Mouse (Mus musculus) forebrain, embryonic 14.5 days (tissue): Measurements from ENCODE around the gene Lrig3. TPM values are rescaled to one million over a fixed set of nuclear protein-coding genes. Genes with fewer than 3 reads are reported as not detected.

ENCODE experiments used
- ATAC-seq: fragments of 200-750 bp; cut with Nextera tagmentation; 2 replicates; pipeline ENCODE4 v1.8.0; 2017; ENCODE audit warnings: mild to moderate bottlenecking, moderate library complexity
- DNase-seq: peaks from one replicate; pipeline ENCODE4 v3.0.0-alpha.2; 2015; ENCODE audit warnings: low spot score
- H3K27ac ChIP-seq: fragments of 300-500 bp; sonication (generic); 2 replicates; pipeline ENCODE4 v1.5.1; 2014; ENCODE audit warnings: low read depth, mild to moderate bottlenecking, control low read depth, low read length, moderate library complexity
- H3K27me3 ChIP-seq: fragments of 300-500 bp; sonication (generic); replicated peaks from 2 replicates; pipeline ENCODE4 v1.6.1; 2014; ENCODE audit warnings: low read length, control low read depth, mixed read lengths; ENCODE audit not compliant: control insufficient read depth, insufficient read depth
- H3K36me3 ChIP-seq: fragments of 300-500 bp; sonication (generic); 2 replicates; pipeline ENCODE4 v1.6.1; 2014; ENCODE audit warnings: low read length, control low read depth; ENCODE audit not compliant: control insufficient read depth, insufficient read depth
- H3K4me1 ChIP-seq: fragments of 300-500 bp; sonication (generic); 2 replicates; pipeline ENCODE4 v1.6.1; 2014; ENCODE audit warnings: antibody characterized with exemption, low read length, control low read depth; ENCODE audit not compliant: control insufficient read depth, insufficient read depth
- H3K4me2 ChIP-seq: fragments of 300-500 bp; sonication (generic); 2 replicates; pipeline ENCODE4 v1.6.1; 2014; ENCODE audit warnings: mild to moderate bottlenecking, control low read depth, low read length
- H3K4me3 ChIP-seq: fragments of 300-500 bp; sonication (generic); 2 replicates; pipeline ENCODE4 v1.5.1; 2014; ENCODE audit warnings: low read depth, low read length, control low read depth
- H3K9ac ChIP-seq: fragments of 300-500 bp; sonication (generic); 2 replicates; pipeline ENCODE4 v1.6.1; 2014; ENCODE audit warnings: mild to moderate bottlenecking, low read length, control low read depth, moderate library complexity
- H3K9me3 ChIP-seq: fragments of 300-500 bp; sonication (generic); replicated peaks from 2 replicates; pipeline ENCODE4 v1.6.1; 2016; ENCODE audit warnings: low read length, control low read depth, mixed read lengths; ENCODE audit not compliant: control insufficient read depth
- WGBS: fragments of 180-500 bp; shearing (Covaris S2); extraction: QIAGEN DNeasy Blood & Tissue Kit; methylation state at CpG from one replicate; pipeline ENCODE4 v1.1.7; 2014; 5-methylcytosine and 5-hydroxymethylcytosine counted together
- polyA plus RNA-seq: library from polyadenylated mRNA; unstranded; fragments of >200 nt; fragmentation: Nextera tagmentation; extraction: Ambion mirVana; gene quantifications from 2 replicates; pipeline ENCODE4 v1.2.1, GENCODE M21; 2014

Lrig3 gene
- polyA plus RNA-seq, 1 experiment from 2014 or later: 2.5 TPM

DNA sequence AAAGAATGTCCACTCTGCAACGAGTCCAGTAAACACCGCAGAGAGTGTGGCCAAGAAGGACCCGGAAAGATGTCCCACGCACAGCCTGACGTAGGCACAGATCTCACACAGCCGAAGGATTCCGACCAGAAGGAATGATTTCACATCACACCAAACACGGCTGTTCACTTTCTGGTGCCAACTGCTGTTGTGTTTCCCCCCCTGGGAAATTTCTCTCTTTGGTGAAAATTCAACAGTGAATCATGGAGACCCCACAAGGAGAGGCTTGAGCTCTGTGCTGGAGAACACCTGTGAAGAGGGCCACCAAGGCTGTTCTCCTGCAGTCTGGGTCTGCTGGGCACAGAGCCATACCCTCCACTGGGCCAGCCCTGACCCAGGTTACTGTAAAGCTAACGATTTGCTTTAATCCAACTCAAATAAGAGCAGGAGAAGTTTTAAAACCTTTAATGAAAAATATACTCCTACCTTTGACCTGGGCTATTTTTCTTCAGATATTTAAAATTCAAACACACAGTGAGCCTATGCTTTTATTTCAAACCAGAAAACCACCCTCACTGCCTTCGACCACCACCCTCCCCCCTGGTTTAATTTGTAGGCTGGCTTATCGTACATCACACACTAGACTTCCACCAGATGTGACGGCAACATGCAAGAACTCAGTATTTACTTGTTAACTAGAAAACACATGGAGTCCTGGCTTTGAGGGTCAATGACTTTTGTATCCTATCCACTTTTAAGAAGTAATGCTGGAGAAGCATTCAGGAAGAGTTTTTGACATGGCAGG is 11.0 kb upstream of the Lrig3 start:
- no peak overlapping the region for H3K4me2 ChIP-seq
- ATAC-seq (peak; percentile 42; the same call in 1 of the 2 replicates), DNase-seq (peak; percentile 51)
- H3K4me3 ChIP-seq: no peak overlapping the region
- WGBS: 80% methylated on average over 12 of the region's 12 CpGs
- no peaks in the 10 kb centered on the region for H3K36me3 ChIP-seq
- H3K9ac ChIP-seq: no peak overlapping the region
- H3K4me1 ChIP-seq: no peaks in the 10 kb centered on the region
- no peaks in the 10 kb centered on the region for H3K9me3 ChIP-seq
- H3K27ac ChIP-seq: no peak overlapping the region
- H3K27me3 ChIP-seq: no peaks in the 10 kb centered on the region

DNA sequence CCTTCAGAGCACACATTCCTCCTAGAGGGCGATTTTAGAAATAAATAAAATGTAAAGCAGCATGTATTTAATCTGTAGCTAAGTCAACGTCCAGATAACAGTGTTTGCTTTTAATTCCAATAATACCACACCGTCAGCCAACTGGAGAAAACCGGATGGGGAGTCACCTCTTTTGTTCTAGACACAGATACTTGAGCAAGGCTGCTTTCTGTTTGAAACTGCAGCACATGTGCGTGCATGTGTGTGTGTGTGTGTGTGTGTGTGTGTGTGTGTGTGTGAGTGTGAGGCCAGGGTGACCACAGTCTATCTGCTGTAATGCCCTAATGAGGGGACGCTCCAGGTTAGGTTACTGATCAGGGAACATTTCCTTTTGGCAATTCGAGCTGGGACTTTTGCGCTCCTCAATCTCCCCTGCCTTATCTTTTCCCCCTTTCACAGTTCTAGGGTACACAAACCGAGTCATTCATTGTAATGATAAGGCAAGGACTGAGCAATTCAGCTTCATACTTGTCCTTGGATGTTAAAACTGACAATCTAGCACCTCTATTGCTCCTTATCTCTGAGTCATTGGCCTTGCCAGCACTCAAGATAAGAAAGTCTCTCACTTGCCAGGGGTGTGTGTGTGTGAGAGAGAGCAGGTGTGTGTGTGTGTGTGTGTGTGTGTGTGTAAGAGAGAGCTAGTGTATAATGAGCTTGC is 4.4 kb upstream of the Lrig3 start:
- ATAC-seq: no peak
- Histone ChIP-seq H3K4me3 (no peak overlapping the region), H3K36me3 (no peaks in the 10 kb centered on the region), H3K9ac (no peak overlapping the region), H3K27ac (no peak overlapping the region), H3K4me2 (no peak overlapping the region), H3K27me3 (peaks cover 4% of the 10 kb centered on the region; the same call in 1 of the 2 replicates), H3K4me1 (no peaks in the 10 kb centered on the region), H3K9me3 (no peaks in the 10 kb centered on the region)
- no peak for DNase-seq
- WGBS: 81% methylated on average over 9 of the region's 9 CpGs

DNA sequence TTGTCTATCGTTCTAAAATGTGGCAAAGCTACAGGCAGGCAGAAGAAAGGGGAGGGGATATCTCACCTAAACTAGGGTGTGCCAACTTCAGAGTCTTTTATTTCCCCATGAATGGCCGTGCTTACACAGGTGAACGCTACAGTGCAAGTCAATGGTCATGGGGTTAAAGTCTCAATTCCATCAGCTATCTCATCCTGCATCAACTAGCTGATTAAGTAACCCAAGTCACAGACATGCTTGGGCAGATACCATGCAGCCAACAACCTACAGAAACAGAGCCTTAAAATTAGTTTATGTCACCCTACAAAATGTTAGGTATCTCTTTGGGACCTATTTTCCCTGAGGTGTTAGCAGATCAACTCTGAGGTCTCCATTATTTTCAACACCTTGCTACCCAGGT is 1.3 kb upstream of the Lrig3 start:
- 80% methylated on average over 3 of the region's 3 CpGs for WGBS
- no peak overlapping the region for H3K4me2 ChIP-seq
- ATAC-seq (no peak), DNase-seq (no peak)
- H3K9ac ChIP-seq: no peak overlapping the region
- H3K36me3 ChIP-seq: no peaks in the 10 kb centered on the region
- H3K4me1 ChIP-seq: peaks cover 8% of the 10 kb centered on the region
- H3K27me3 ChIP-seq: peaks cover 10% of the 10 kb centered on the region; the same call in 1 of the 2 replicates
- no peak overlapping the region for H3K4me3 ChIP-seq
- no peak overlapping the region for H3K27ac ChIP-seq
- no peaks in the 10 kb centered on the region for H3K9me3 ChIP-seq

GRCm38 (mm10) chr10:125966481-125967251 is 698 bp downstream of the Lrig3 start:
- WGBS: under 1% methylated on average over 41 of the region's 59 CpGs
- peak overlapping the region; percentile 74 for H3K4me3 ChIP-seq
- H3K4me2 ChIP-seq: peak overlapping the region; percentile 100
- H3K27me3 ChIP-seq: peaks cover 16% of the 10 kb centered on the region
- peaks cover 8% of the 10 kb centered on the region for H3K4me1 ChIP-seq
- DNase-seq (peak; percentile 47), ATAC-seq (peak; percentile 76)
- no peak overlapping the region; the same call in 1 of the 2 replicates for H3K27ac ChIP-seq
- H3K36me3 ChIP-seq: no peaks in the 10 kb centered on the region
- H3K9ac ChIP-seq: peak overlapping the region; percentile 68
- no peaks in the 10 kb centered on the region for H3K9me3 ChIP-seq

GRCm38 (mm10) chr10:125967436-125968160 is 1.6 kb downstream of the Lrig3 start:
- no peak overlapping the region for H3K27ac ChIP-seq
- H3K4me1 ChIP-seq: peaks cover 8% of the 10 kb centered on the region
- peak overlapping the region; percentile 74 for H3K4me3 ChIP-seq
- ATAC-seq (no peak), DNase-seq (peak; percentile 17)
- WGBS: 7% methylated on average over 14 of the region's 14 CpGs
- peak overlapping the region; percentile 100 for H3K4me2 ChIP-seq
- H3K36me3 ChIP-seq: no peaks in the 10 kb centered on the region
- peak overlapping the region; percentile 68; the same call in 1 of the 2 replicates for H3K9ac ChIP-seq
- peaks cover 16% of the 10 kb centered on the region for H3K27me3 ChIP-seq
- no peaks in the 10 kb centered on the region for H3K9me3 ChIP-seq

GRCm38 (mm10) chr10:125968191-125969132 is 2.5 kb downstream of the Lrig3 start:
- Histone ChIP-seq H3K4me3 (peak overlapping the region; percentile 74), H3K27me3 (peaks cover 16% of the 10 kb centered on the region), H3K9ac (peak overlapping the region; percentile 35; the same call in 1 of the 2 replicates), H3K27ac (no peak overlapping the region), H3K4me2 (peak overlapping the region; percentile 100), H3K4me1 (peaks cover 8% of the 10 kb centered on the region), H3K9me3 (no peaks in the 10 kb centered on the region), H3K36me3 (no peaks in the 10 kb centered on the region)
- WGBS: 5% methylated on average over 16 of the region's 16 CpGs
- ATAC-seq (no peak), DNase-seq (peak; percentile 24)

DNA sequence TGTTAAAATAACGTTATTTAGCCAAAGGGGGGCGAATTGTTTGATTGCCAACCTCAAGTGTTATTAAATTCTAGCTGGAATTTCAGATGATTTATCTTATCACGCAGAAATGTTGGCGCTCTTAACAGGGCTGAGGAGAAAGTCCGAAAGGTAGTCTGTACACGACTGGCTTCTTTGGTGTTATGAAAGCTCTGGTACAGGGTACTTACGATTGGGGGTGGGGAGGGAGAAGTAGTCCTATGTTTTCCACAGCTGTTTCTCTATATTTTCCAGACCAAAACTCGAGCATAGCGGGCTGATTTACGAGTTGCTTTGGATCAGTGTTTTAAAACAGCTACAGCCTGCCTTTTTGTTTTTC is 3.1 kb downstream of the Lrig3 start:
- H3K9ac ChIP-seq: no peak overlapping the region
- H3K27ac ChIP-seq: no peak overlapping the region
- 0 out of 2 replicates have a peak overlapping the region, but pooled peaks have one; percentile 74 for H3K4me3 ChIP-seq
- DNase-seq (peak; percentile 21), ATAC-seq (no peak)
- H3K27me3 ChIP-seq: peaks cover 16% of the 10 kb centered on the region
- peak overlapping the region; percentile 100 for H3K4me2 ChIP-seq
- H3K36me3 ChIP-seq: no peaks in the 10 kb centered on the region
- H3K4me1 ChIP-seq: peaks cover 8% of the 10 kb centered on the region
- WGBS: 30% methylated on average over 10 of the region's 10 CpGs
- no peaks in the 10 kb centered on the region for H3K9me3 ChIP-seq
